Mouse (Mus musculus) midbrain, embryonic 10.5 days (tissue): ENCODE measurements around the gene Mknk1. TPM values are rescaled to one million over a fixed set of nuclear protein-coding genes. Genes with fewer than 3 reads are reported as not detected.

Source experiments
- DNase-seq: peaks from one replicate; pipeline ENCODE4 v3.0.0-alpha.2; 2017; ENCODE audit warnings: low spot score
- H3K27ac ChIP-seq: fragments of 300-500 bp; sonication (generic); replicated peaks from 2 replicates; pipeline ENCODE4 v1.5.1; 2016; ENCODE audit warnings: mild to moderate bottlenecking
- H3K27me3 ChIP-seq: fragments of 300-500 bp; sonication (generic); 2 replicates; pipeline ENCODE4 v1.6.1; 2016; ENCODE audit warnings: low read depth, mild to moderate bottlenecking; ENCODE audit not compliant: poor library complexity, severe bottlenecking
- H3K36me3 ChIP-seq: fragments of 300-500 bp; sonication (generic); 2 replicates; pipeline ENCODE4 v1.6.1; 2016; ENCODE audit warnings: mild to moderate bottlenecking, moderate library complexity
- H3K4me1 ChIP-seq: fragments of 300-500 bp; sonication (generic); 2 replicates; pipeline ENCODE4 v1.6.1; 2016
- H3K4me3 ChIP-seq: fragments of 300-500 bp; sonication (generic); 2 replicates; pipeline ENCODE4 v1.5.1; 2016; ENCODE audit warnings: mild to moderate bottlenecking, moderate library complexity
- H3K9me3 ChIP-seq: fragments of 300-500 bp; sonication (generic); replicated peaks from 2 replicates; pipeline ENCODE4 v1.6.1; 2016; ENCODE audit warnings: mild to moderate bottlenecking
- WGBS: fragments of 180-500 bp; shearing (Covaris S2); methylation state at CpG from one replicate; pipeline ENCODE4 v1.1.7; 2016; 5-methylcytosine and 5-hydroxymethylcytosine counted together
- polyA plus RNA-seq: library from polyadenylated mRNA; unstranded; fragments of >200 nt; fragmentation: Nextera tagmentation; extraction: Ambion mirVana; gene quantifications from 2 replicates; pipeline ENCODE4 v1.2.1, GENCODE M21; 2016

Gene Mknk1
- polyA plus RNA-seq, 1 experiment from 2014 or later: 29.7 TPM

- H3K27ac ChIP-seq: peak overlapping the region; percentile 89
- H3K27me3 ChIP-seq: peaks cover 27% of the 10 kb centered on the region
- H3K4me3 ChIP-seq: peak overlapping the region; percentile 86
- no peaks in the 10 kb centered on the region for H3K9me3 ChIP-seq
- H3K4me1 ChIP-seq: peaks cover 25% of the 10 kb centered on the region
- no peak for DNase-seq
- WGBS: 9% methylated on average over 4 of the region's 4 CpGs
- H3K36me3 ChIP-seq: peaks cover 8% of the 10 kb centered on the region
Measured at GRCm38 (mm10) chr4:115827535-115827887, 11.5 kb upstream of the Mknk1 start.

GRCm38 (mm10) chr4:115827888-115828571, 11.0 kb upstream of the Mknk1 start, which contains the start of gene Mob3c:
Mob3c (plus strand) TSS chr4:115828092.
- Histone ChIP-seq H3K27me3 (peaks cover 27% of the 10 kb centered on the region), H3K4me3 (peak within 1 kb of the TSS; percentile 86), H3K9me3 (no peaks in the 10 kb centered on the region), H3K36me3 (peaks cover 5% of the 10 kb centered on the region; the same call in 1 of the 2 replicates), H3K4me1 (peaks cover 25% of the 10 kb centered on the region), H3K27ac (peak within 1 kb of the TSS; percentile 89)
- DNase-seq: peak; percentile 85
- WGBS: under 1% methylated on average over 53 of the region's 57 CpGs

- Histone ChIP-seq H3K27ac (peak overlapping the region; percentile 89), H3K9me3 (no peaks in the 10 kb centered on the region), H3K36me3 (peaks cover 5% of the 10 kb centered on the region; the same call in 1 of the 2 replicates), H3K27me3 (peaks cover 27% of the 10 kb centered on the region), H3K4me1 (peaks cover 25% of the 10 kb centered on the region), H3K4me3 (peak overlapping the region; percentile 86)
- DNase-seq: no peak
- WGBS: 6% methylated on average over 8 of the region's 8 CpGs
Measured at GRCm38 (mm10) chr4:115828572-115828902, 10.5 kb upstream of the Mknk1 start.

GRCm38 (mm10) chr4:115830491-115830890, 8.5 kb upstream of the Mknk1 start:
- H3K9me3 ChIP-seq: no peaks in the 10 kb centered on the region
- H3K36me3 ChIP-seq: peaks cover 8% of the 10 kb centered on the region; the same call in 1 of the 2 replicates
- WGBS: 78% methylated on average over 5 of the region's 5 CpGs
- H3K27ac ChIP-seq: no peak overlapping the region
- H3K4me1 ChIP-seq: peaks cover 25% of the 10 kb centered on the region
- peaks cover 27% of the 10 kb centered on the region for H3K27me3 ChIP-seq
- DNase-seq: no peak
- no peak overlapping the region for H3K4me3 ChIP-seq

GRCm38 (mm10) chr4:115831221-115831620, 7.8 kb upstream of the Mknk1 start:
- Histone ChIP-seq H3K27me3 (peaks cover 27% of the 10 kb centered on the region), H3K4me3 (no peak overlapping the region), H3K27ac (no peak overlapping the region), H3K36me3 (peaks cover 8% of the 10 kb centered on the region; the same call in 1 of the 2 replicates), H3K4me1 (peaks cover 25% of the 10 kb centered on the region), H3K9me3 (no peaks in the 10 kb centered on the region)
- WGBS: 95% methylated on average over 22 of the region's 22 CpGs
- DNase-seq: no peak

GRCm38 (mm10) chr4:115832040-115832439, 7.0 kb upstream of the Mknk1 start:
- Histone ChIP-seq H3K4me1 (peaks cover 25% of the 10 kb centered on the region), H3K27ac (no peak overlapping the region), H3K4me3 (no peak overlapping the region), H3K9me3 (no peaks in the 10 kb centered on the region), H3K36me3 (peaks cover 8% of the 10 kb centered on the region; the same call in 1 of the 2 replicates), H3K27me3 (peaks cover 20% of the 10 kb centered on the region)
- DNase-seq: no peak
- WGBS: 66% methylated on average over 2 of the region's 2 CpGs

GRCm38 (mm10) chr4:115835576-115835975, 3.4 kb upstream of the Mknk1 start:
- Histone ChIP-seq H3K4me3 (no peak overlapping the region), H3K4me1 (peaks cover 24% of the 10 kb centered on the region), H3K27ac (no peak overlapping the region), H3K36me3 (peaks cover 8% of the 10 kb centered on the region; the same call in 1 of the 2 replicates), H3K27me3 (no peaks in the 10 kb centered on the region), H3K9me3 (no peaks in the 10 kb centered on the region)
- WGBS: 76% methylated on average over 2 of the region's 2 CpGs
- no peak for DNase-seq

- WGBS: 79% methylated on average over 4 of the region's 4 CpGs
- Histone ChIP-seq H3K36me3 (peaks cover 10% of the 10 kb centered on the region; the same call in 1 of the 2 replicates), H3K9me3 (no peaks in the 10 kb centered on the region), H3K4me1 (peaks cover 24% of the 10 kb centered on the region), H3K27ac (peak overlapping the region; percentile 83), H3K4me3 (peak overlapping the region; percentile 68), H3K27me3 (no peaks in the 10 kb centered on the region)
- DNase-seq: no peak
Measured at GRCm38 (mm10) chr4:115838196-115838595, 802 bp upstream of the Mknk1 start.

- Histone ChIP-seq H3K36me3 (peaks cover 10% of the 10 kb centered on the region; the same call in 1 of the 2 replicates), H3K27me3 (no peaks in the 10 kb centered on the region), H3K4me3 (peak overlapping the region; percentile 68), H3K9me3 (no peaks in the 10 kb centered on the region), H3K27ac (no peak overlapping the region), H3K4me1 (peaks cover 27% of the 10 kb centered on the region)
- 68% methylated on average over 4 of the region's 4 CpGs for WGBS
- DNase-seq: no peak
Measured at GRCm38 (mm10) chr4:115839956-115840355, 958 bp downstream of the Mknk1 start.

GRCm38 (mm10) chr4:115840842-115841241, 1.8 kb downstream of the Mknk1 start:
- Histone ChIP-seq H3K9me3 (no peaks in the 10 kb centered on the region), H3K4me3 (no peak overlapping the region), H3K4me1 (peaks cover 27% of the 10 kb centered on the region), H3K27me3 (no peaks in the 10 kb centered on the region), H3K27ac (no peak overlapping the region), H3K36me3 (peaks cover 10% of the 10 kb centered on the region; the same call in 1 of the 2 replicates)
- 94% methylated on average over 4 of the region's 4 CpGs for WGBS
- no peak for DNase-seq

GRCm38 (mm10) chr4:115846656-115847055, 7.7 kb downstream of the Mknk1 start:
- DNase-seq: no peak
- H3K4me3 ChIP-seq: no peak overlapping the region
- no peaks in the 10 kb centered on the region for H3K9me3 ChIP-seq
- H3K27me3 ChIP-seq: no peaks in the 10 kb centered on the region
- H3K27ac ChIP-seq: no peak overlapping the region
- H3K36me3 ChIP-seq: peaks cover 46% of the 10 kb centered on the region
- H3K4me1 ChIP-seq: peaks cover 7% of the 10 kb centered on the region; the same call in 1 of the 2 replicates
- WGBS: 64% methylated on average over 2 of the region's 2 CpGs

GRCm38 (mm10) chr4:115847377-115847776, 8.4 kb downstream of the Mknk1 start:
- Histone ChIP-seq H3K27me3 (no peaks in the 10 kb centered on the region), H3K4me3 (no peak overlapping the region), H3K9me3 (no peaks in the 10 kb centered on the region), H3K27ac (no peak overlapping the region), H3K4me1 (peaks cover 7% of the 10 kb centered on the region; the same call in 1 of the 2 replicates), H3K36me3 (peaks cover 49% of the 10 kb centered on the region)
- DNase-seq: no peak
- WGBS: 71% methylated on average over 5 of the region's 5 CpGs

- H3K4me3 ChIP-seq: no peak overlapping the region
- no peak overlapping the region for H3K27ac ChIP-seq
- peaks cover 7% of the 10 kb centered on the region; the same call in 1 of the 2 replicates for H3K4me1 ChIP-seq
- H3K36me3 ChIP-seq: peaks cover 54% of the 10 kb centered on the region
- WGBS: 89% methylated on average over 1 of the region's 1 CpGs
- no peak for DNase-seq
- H3K27me3 ChIP-seq: no peaks in the 10 kb centered on the region
- H3K9me3 ChIP-seq: no peaks in the 10 kb centered on the region
Measured at GRCm38 (mm10) chr4:115848083-115848482, 9.1 kb downstream of the Mknk1 start.
